Mouse (Mus musculus) CH12.LX (cell line): ENCODE results near the gene Scgn. TPM values are rescaled to one million over a fixed set of nuclear protein-coding genes. Genes with fewer than 3 reads are reported as not detected.

Experiments used
- DNase-seq: peaks from one replicate; pipeline ENCODE4 v3.0.0-alpha.2; 2013; ENCODE audit errors: extremely low read depth
- H3K27ac ChIP-seq: 2 replicates; pipeline ENCODE4 v1.5.1; 2012; ENCODE audit warnings: low read depth, mild to moderate bottlenecking, control low read depth, moderate library complexity; ENCODE audit not compliant: insufficient read depth
- H3K27me3 ChIP-seq: replicated peaks from 2 replicates; pipeline ENCODE3; 2012; ENCODE audit warnings: inconsistent platforms
- H3K36me3 ChIP-seq, 2 experiments: replicated peaks in 1 of 2; 2 replicates each; pipeline versions ENCODE3 to v1.6.1; 2012; ENCODE audit warnings: inconsistent platforms in 1 of 2, low read length in 1 of 2, mild to moderate bottlenecking in 1 of 2, mixed read lengths in 1 of 2, moderate library complexity in 1 of 2; ENCODE audit not compliant: control insufficient read depth in 1 of 2, insufficient read depth in 1 of 2
- H3K4me1 ChIP-seq, 2 experiments: 2 replicates each; pipeline ENCODE4 v1.6.1; 2012; ENCODE audit warnings: inconsistent platforms in 1 of 2, moderate library complexity in 1 of 2; ENCODE audit not compliant: insufficient read depth in 2 of 2, control insufficient read depth in 1 of 2
- H3K4me2 ChIP-seq: 2 replicates; pipeline ENCODE4 v1.6.1; 2012; ENCODE audit warnings: low read depth, mild to moderate bottlenecking, control low read depth; ENCODE audit not compliant: poor library complexity, insufficient read depth, severe bottlenecking
- H3K4me3 ChIP-seq, 3 experiments: fragments of 150-350 bp in 1 of 3; sonication (generic) in 1 of 3; replicated peaks in 1 of 3; 2 replicates each; pipeline versions ENCODE3 to v1.5.1; 2011 to 2012; ENCODE audit warnings: low read depth in 2 of 3, low read length in 2 of 3, mild to moderate bottlenecking in 2 of 3, moderate library complexity in 2 of 3, control low read depth in 1 of 3, improper control_type of control experiment in 1 of 3, inconsistent platforms in 1 of 3, mixed read lengths in 1 of 3; ENCODE audit not compliant: poor library complexity in 1 of 3
- H3K79me2 ChIP-seq: replicated peaks from 2 replicates; pipeline ENCODE4 v1.6.1; 2012; ENCODE audit warnings: mild to moderate bottlenecking, moderate library complexity; ENCODE audit not compliant: control insufficient read depth, poor library complexity, insufficient read depth, severe bottlenecking; ENCODE audit errors: extremely low read depth
- H3K9ac ChIP-seq: 2 replicates; pipeline ENCODE4 v1.6.1; 2012; ENCODE audit warnings: low read depth, mild to moderate bottlenecking, control low read depth, moderate library complexity; ENCODE audit not compliant: insufficient read depth
- H3K9me3 ChIP-seq: replicated peaks from 2 replicates; pipeline ENCODE3; 2012; ENCODE audit warnings: low read length, inconsistent platforms, mixed read lengths
- BHLHE40 ChIP-seq: IDR thresholded peaks from 2 replicates; pipeline ENCODE4 v1.6.1; 2011; ENCODE audit warnings: mild to moderate bottlenecking, low read depth, low read length, improper control_type of control experiment
- CHD2 ChIP-seq: IDR thresholded peaks from 2 replicates; pipeline ENCODE4 v1.6.1; 2011; ENCODE audit warnings: low read length, improper control_type of control experiment
- E2F4 ChIP-seq: IDR thresholded peaks from 2 replicates; pipeline ENCODE4 v1.6.1; 2011; ENCODE audit warnings: low read depth, low read length, improper control_type of control experiment; ENCODE audit not compliant: insufficient replicate concordance
- EP300 ChIP-seq: IDR thresholded peaks from 2 replicates; pipeline ENCODE4 v1.6.1; 2011; ENCODE audit warnings: low read length, improper control_type of control experiment
- IRF4 ChIP-seq: IDR thresholded peaks from 2 replicates; pipeline ENCODE4 v1.6.1; 2014; ENCODE audit warnings: low read depth, mild to moderate bottlenecking, inconsistent platforms, low read length, improper control_type of control experiment
- MAFK ChIP-seq: IDR thresholded peaks from 2 replicates; pipeline ENCODE4 v1.6.1; 2011; ENCODE audit warnings: low read length, improper control_type of control experiment; ENCODE audit not compliant: insufficient replicate concordance
- MAX ChIP-seq: IDR thresholded peaks from 2 replicates; pipeline ENCODE4 v1.6.1; 2011; ENCODE audit warnings: low read length, improper control_type of control experiment
- MYC ChIP-seq: IDR thresholded peaks from 2 replicates; pipeline ENCODE4 v1.6.1; 2011; ENCODE audit warnings: low read depth, mild to moderate bottlenecking, improper control_type of control experiment, low read length
- NELFE ChIP-seq: IDR thresholded peaks from 2 replicates; pipeline ENCODE4 v1.6.1; 2011; ENCODE audit warnings: low read depth, low read length, improper control_type of control experiment
- NRF1 ChIP-seq: IDR thresholded peaks from 2 replicates; pipeline ENCODE4 v1.6.1; 2014; ENCODE audit warnings: low read depth, mild to moderate bottlenecking, inconsistent platforms, low read length, improper control_type of control experiment, moderate library complexity
- PAX5 ChIP-seq: IDR thresholded peaks from 2 replicates; pipeline ENCODE4 v1.6.1; 2012; ENCODE audit warnings: low read length, inconsistent platforms, mixed read lengths
- RAD21 ChIP-seq: IDR thresholded peaks from 2 replicates; pipeline ENCODE4 v1.6.1; 2011; ENCODE audit warnings: low read depth, mild to moderate bottlenecking, low read length, improper control_type of control experiment, moderate library complexity
- RCOR1 ChIP-seq: conservative IDR thresholded peaks from 2 replicates; pipeline ENCODE4 v1.6.1; 2012; ENCODE audit warnings: low read depth, mild to moderate bottlenecking, inconsistent platforms, low read length, improper control_type of control experiment
- SIN3A ChIP-seq: IDR thresholded peaks from 2 replicates; pipeline ENCODE4 v1.6.1; 2012; ENCODE audit warnings: low read length, improper control_type of control experiment, inconsistent platforms
- SMC3 ChIP-seq: IDR thresholded peaks from 2 replicates; pipeline ENCODE4 v1.6.1; 2011; ENCODE audit warnings: low read depth, low read length, improper control_type of control experiment
- TBP ChIP-seq: conservative IDR thresholded peaks from 2 replicates; pipeline ENCODE4 v1.6.1; 2011; ENCODE audit warnings: low read depth, low read length, improper control_type of control experiment
- TCF12 ChIP-seq: IDR thresholded peaks from 2 replicates; pipeline ENCODE4 v1.6.1; 2014; ENCODE audit warnings: low read depth, mild to moderate bottlenecking, inconsistent platforms, low read length, improper control_type of control experiment
- USF2 ChIP-seq: conservative IDR thresholded peaks from 2 replicates; pipeline ENCODE4 v1.6.1; 2011; ENCODE audit warnings: low read depth, low read length, improper control_type of control experiment
- ZC3H11A ChIP-seq: IDR thresholded peaks from 2 replicates; pipeline ENCODE4 v1.6.1; 2012; ENCODE audit warnings: low read depth, mild to moderate bottlenecking, inconsistent platforms, low read length, improper control_type of control experiment
- ZNF384 ChIP-seq: IDR thresholded peaks from 2 replicates; pipeline ENCODE4 v1.6.1; 2012; ENCODE audit warnings: low read depth, low read length, improper control_type of control experiment, inconsistent platforms
- dilution Hi-C: fragments of 300-500 bp; cut with MboI; formaldehyde crosslinking; loops from 2 replicates; pipeline ENCODE4 v1.14.3; 2020; ENCODE audit warnings: low sequenced_read_pairs; ENCODE audit not compliant: extremely low pct_unique_long_range_greater_than_20kb, extremely low pct_ligation_motif_present
- in situ Hi-C: fragments of 300-500 bp; cut with MboI; formaldehyde crosslinking; loops from 3 replicates; pipeline ENCODE4 v1.14.3; 2019; ENCODE audit warnings: low sequenced_read_pairs, low pct_ligation_motif_present, low pct_unique_long_range_greater_than_20kb, mixed read lengths
- polyA plus RNA-seq: library from polyadenylated mRNA; unstranded; fragments of >175 nt; gene quantifications from 2 replicates; pipeline ENCODE4 v1.2.1, GENCODE M21; 2012; ENCODE audit warnings: low read depth; ENCODE audit not compliant: insufficient read length
- total RNA-seq, 2 experiments: library from RNA; depleted of rRNA; stranded (reverse); fragments of 300-350 nt in 1 of 2; fragments of >200 nt in 1 of 2; gene quantifications; 2 replicates each; pipeline ENCODE4 v1.2.3; 2012 to 2014

Scgn gene
- total and polyA plus RNA-seq, 3 experiments, result not detected

DNA sequence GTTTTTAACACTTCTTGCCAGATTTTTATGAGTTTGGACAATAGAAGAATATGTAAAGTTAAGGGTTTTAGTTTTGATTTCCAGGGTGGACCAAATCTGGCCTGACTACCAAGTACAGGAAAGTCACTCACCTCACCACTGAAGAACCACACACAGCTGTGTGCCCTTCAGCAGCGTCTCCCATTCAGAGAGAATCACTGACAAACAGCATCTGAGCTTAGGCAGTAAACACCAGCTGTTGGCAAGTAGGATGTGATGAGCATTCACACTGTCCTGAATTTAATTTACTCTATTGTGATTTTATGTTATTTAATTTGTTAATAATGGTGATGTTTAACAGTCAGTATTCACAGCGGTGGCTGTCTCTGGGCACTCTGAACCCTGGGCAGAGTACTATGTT, 65.2 kb downstream of the Scgn start:
- Histone ChIP-seq H3K79me2 (no peaks in the 10 kb centered on the region), H3K4me3 (no peak overlapping the region), H3K9me3 (no peaks in the 10 kb centered on the region), H3K27ac (no peak overlapping the region), H3K4me1 (peaks cover 0 to 2% of the 10 kb centered on the region in 2 experiments; a peak in 3 of 4 replicates), H3K36me3 (no peaks in the 10 kb centered on the region), H3K27me3 (no peaks in the 10 kb centered on the region), H3K9ac (no peak overlapping the region), H3K4me2 (no peak overlapping the region)
- in situ Hi-C loops, result no loop called here
- dilution Hi-C loops, result no loop called here
- no peak for DNase-seq
- TF ChIP-seq MAX (no peak), IRF4 (no peak), TCF12 (no peak), RAD21 (no peak), SIN3A (no peak), CHD2 (no peak), ZC3H11A (no peak), MAFK (no peak), NELFE (no peak), NRF1 (no peak), SMC3 (no peak), EP300 (no peak), TBP (no peak), ZNF384 (no peak)

DNA sequence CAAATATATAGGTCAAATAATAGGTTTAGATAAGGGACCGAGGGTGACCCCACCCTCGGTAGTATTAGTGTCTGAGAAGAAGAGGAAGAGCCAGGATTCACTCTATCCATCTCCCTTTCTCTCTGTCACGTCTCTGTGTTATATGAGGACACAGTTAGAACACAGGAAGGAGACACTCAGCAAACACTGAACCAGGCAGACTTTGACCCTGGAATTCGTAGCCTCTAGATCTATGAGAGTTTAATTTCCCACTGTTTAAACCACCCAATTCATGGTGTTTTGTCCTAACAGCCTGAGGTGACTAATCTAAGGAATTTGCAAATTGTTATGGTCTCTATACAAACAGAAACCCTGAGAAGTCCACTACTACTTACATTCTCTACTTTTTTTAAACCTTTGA, 73.3 kb downstream of the Scgn start:
- dilution Hi-C loops (no loop called here), in situ Hi-C loops (no loop called here)
- Histone ChIP-seq H3K4me1 (peaks cover 0 to 18% of the 10 kb centered on the region in 2 experiments; a peak in 3 of 4 replicates), H3K27me3 (no peaks in the 10 kb centered on the region), H3K9ac (no peak overlapping the region), H3K27ac (no peak overlapping the region), H3K79me2 (no peaks in the 10 kb centered on the region), H3K4me3 (no peak overlapping the region)
- TF ChIP-seq USF2 (no peak), MYC (no peak), PAX5 (no peak), RCOR1 (no peak), NELFE (no peak), BHLHE40 (no peak), E2F4 (no peak), IRF4 (no peak), CHD2 (no peak)
- TF ChIP-seq, all 38 proteins: peak for 0
- Histone ChIP-seq H3K4me2 (no peak overlapping the region), H3K9me3 (no peaks in the 10 kb centered on the region), H3K36me3 (no peaks in the 10 kb centered on the region)
- no peak for DNase-seq
